Mouse (Mus musculus) heart, adult 2 months (tissue): ENCODE measurements at regions not wholly inside any gene's neighbourhood (a gene's known extent, or its start where the extent isn't known, plus 50 kb on each side); places are given as distances from the start of the nearest gene placed in this dataset.

Experiments
- DNase-seq, 2 experiments: peaks; one replicate each; pipeline ENCODE4 v3.0.0; 2021
- H3K27ac ChIP-seq: fragments of 200-600 bp; 2 replicates; pipeline ENCODE4 v1.8.1; 2022
- H3K27me3 ChIP-seq: fragments of 200-500 bp; 2 replicates; pipeline ENCODE4 v1.6.1; 2012; ENCODE audit warnings: mild to moderate bottlenecking, low read length, inconsistent platforms, mixed read lengths; ENCODE audit not compliant: control insufficient read depth, insufficient read depth
- H3K36me3 ChIP-seq: fragments of 200-500 bp; 2 replicates; pipeline ENCODE4 v1.6.1; 2012; ENCODE audit warnings: low read length, inconsistent platforms; ENCODE audit not compliant: control insufficient read depth, insufficient read depth
- H3K4me1 ChIP-seq: fragments of 200-500 bp; 2 replicates; pipeline ENCODE4 v1.6.1; 2011; ENCODE audit warnings: low read length; ENCODE audit not compliant: control insufficient read depth, insufficient read depth
- H3K4me3 ChIP-seq: fragments of 200-600 bp; 2 replicates; pipeline ENCODE4 v1.8.1; 2022
- H3K79me2 ChIP-seq: fragments of 200-500 bp; replicated peaks from 2 replicates; pipeline ENCODE4 v1.6.1; 2012; ENCODE audit warnings: mild to moderate bottlenecking, inconsistent platforms, low read length, moderate library complexity, mixed read lengths; ENCODE audit not compliant: control insufficient read depth, insufficient read depth
- H3K9ac ChIP-seq: fragments of 200-500 bp; 2 replicates; pipeline ENCODE4 v1.6.1; 2012; ENCODE audit warnings: low read depth, mild to moderate bottlenecking, control low read depth, inconsistent platforms, low read length, mixed read lengths
- CTCF ChIP-seq: fragments of 200-600 bp; IDR thresholded peaks from 2 replicates; pipeline ENCODE4 v1.8.1; 2022; ENCODE audit warnings: antibody characterized with exemption, mild to moderate bottlenecking, moderate library complexity
- EP300 ChIP-seq: fragments of 200-500 bp; IDR thresholded peaks from 2 replicates; pipeline ENCODE4 v1.6.1; 2011; ENCODE audit warnings: low read depth, low read length, control low read depth; ENCODE audit not compliant: insufficient read depth
- POLR2A ChIP-seq: fragments of 200-500 bp; IDR thresholded peaks from 2 replicates; pipeline ENCODE4 v1.6.1; 2011; ENCODE audit warnings: mild to moderate bottlenecking, low read depth, low read length, control low read depth; ENCODE audit not compliant: insufficient read depth
- WGBS: fragments of 180-500 bp; shearing (Covaris S2); methylation state at CpG from one replicate; pipeline ENCODE4 v1.1.7; 2018; 5-methylcytosine and 5-hydroxymethylcytosine counted together
- intact Hi-C: fragments of 180-260 bp; cut with DNase I; formaldehyde crosslinking; loops from one replicate; pipeline ENCODE4 v1.15.1; 2025

DNA sequence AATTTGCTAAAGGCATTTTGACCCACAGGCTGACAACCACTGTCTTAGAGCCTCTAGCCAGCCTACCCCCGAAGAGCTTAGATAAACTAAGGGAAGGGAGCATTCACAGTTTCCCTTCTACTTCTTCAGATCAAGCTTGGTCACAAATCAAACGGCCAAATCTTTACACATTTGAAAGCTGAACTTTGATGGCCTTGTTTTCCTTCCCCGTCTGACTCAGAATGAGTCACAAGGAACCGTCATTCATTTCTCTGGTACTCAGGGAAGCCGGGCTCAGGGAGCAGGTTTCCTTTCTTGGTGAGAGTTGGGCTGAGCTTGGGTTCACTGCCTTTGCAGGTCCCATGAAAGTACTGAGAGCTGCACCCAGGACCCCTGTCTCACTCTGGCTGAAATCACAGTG lies 418.5 kb upstream of the Gm10131 start:
- no peak overlapping the region for H3K4me3 ChIP-seq
- no peak for TF ChIP-seq POLR2A
- TF ChIP-seq CTCF: no peak
- TF ChIP-seq EP300: no peak
- H3K27me3 ChIP-seq: peaks cover 1% of the 10 kb centered on the region; the same call in 1 of the 2 replicates
- no peaks in the 10 kb centered on the region for H3K79me2 ChIP-seq
- no peak overlapping the region for H3K27ac ChIP-seq
- 41% methylated on average over 5 of the region's 5 CpGs for WGBS
- no peaks in the 10 kb centered on the region for H3K36me3 ChIP-seq
- H3K4me1 ChIP-seq: no peaks in the 10 kb centered on the region
- DNase-seq: no peak
- intact Hi-C loops: no loop called here
- H3K9ac ChIP-seq: no peak overlapping the region

DNA sequence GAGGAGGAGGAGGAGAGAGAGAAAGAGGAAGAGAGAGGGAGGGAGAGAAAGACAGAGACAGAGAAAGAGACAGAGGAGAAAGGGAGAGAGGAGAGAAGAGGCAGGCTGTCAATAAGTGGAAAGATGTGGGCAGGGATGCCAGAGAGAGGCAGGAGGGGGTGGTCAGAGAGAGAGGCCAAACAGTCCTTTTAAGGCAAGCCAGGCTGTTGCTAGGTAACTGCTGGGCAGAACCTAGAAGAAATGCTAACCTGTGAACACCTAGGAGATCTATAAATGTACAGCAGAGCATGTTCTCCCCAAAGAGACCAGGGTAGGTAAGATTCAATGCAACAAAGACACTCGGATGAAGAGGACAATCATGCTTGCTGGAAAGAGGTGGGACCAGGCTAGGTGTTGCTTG lies 417.9 kb upstream of the Gm10131 start:
- intact Hi-C loops: no loop called here
- TF ChIP-seq CTCF: no peak
- no peak for TF ChIP-seq EP300
- TF ChIP-seq POLR2A: no peak
- Histone ChIP-seq H3K27me3 (peaks cover 1% of the 10 kb centered on the region; the same call in 1 of the 2 replicates), H3K4me1 (no peaks in the 10 kb centered on the region), H3K27ac (no peak overlapping the region), H3K9ac (no peak overlapping the region), H3K4me3 (no peak overlapping the region), H3K79me2 (no peaks in the 10 kb centered on the region), H3K36me3 (no peaks in the 10 kb centered on the region)
- no peak for DNase-seq
- WGBS: 88% methylated on average over 1 of the region's 1 CpGs

GRCm38 (mm10) chr8:34528213-34528612 lies 416.7 kb upstream of the Gm10131 start:
- WGBS: 75% methylated on average over 3 of the region's 3 CpGs
- Histone ChIP-seq H3K27me3 (peaks cover 1% of the 10 kb centered on the region; the same call in 1 of the 2 replicates), H3K4me1 (no peaks in the 10 kb centered on the region), H3K36me3 (no peaks in the 10 kb centered on the region), H3K79me2 (no peaks in the 10 kb centered on the region), H3K27ac (no peak overlapping the region), H3K9ac (no peak overlapping the region), H3K4me3 (no peak overlapping the region)
- TF ChIP-seq EP300: no peak
- no peak for TF ChIP-seq POLR2A
- no peak for TF ChIP-seq CTCF
- intact Hi-C loops: no loop called here
- no peak for DNase-seq

GRCm38 (mm10) chr8:34525231-34525630 lies 413.7 kb upstream of the Gm10131 start:
- H3K4me3 ChIP-seq: no peak overlapping the region
- intact Hi-C loops: no loop called here
- H3K9ac ChIP-seq: no peak overlapping the region
- TF ChIP-seq POLR2A (no peak), EP300 (no peak), CTCF (no peak)
- 32% methylated on average over 4 of the region's 4 CpGs for WGBS
- H3K79me2 ChIP-seq: no peaks in the 10 kb centered on the region
- H3K27ac ChIP-seq: no peak overlapping the region
- no peaks in the 10 kb centered on the region for H3K36me3 ChIP-seq
- H3K27me3 ChIP-seq: peaks cover 1% of the 10 kb centered on the region; the same call in 1 of the 2 replicates
- H3K4me1 ChIP-seq: no peaks in the 10 kb centered on the region
- no peak for DNase-seq

DNA sequence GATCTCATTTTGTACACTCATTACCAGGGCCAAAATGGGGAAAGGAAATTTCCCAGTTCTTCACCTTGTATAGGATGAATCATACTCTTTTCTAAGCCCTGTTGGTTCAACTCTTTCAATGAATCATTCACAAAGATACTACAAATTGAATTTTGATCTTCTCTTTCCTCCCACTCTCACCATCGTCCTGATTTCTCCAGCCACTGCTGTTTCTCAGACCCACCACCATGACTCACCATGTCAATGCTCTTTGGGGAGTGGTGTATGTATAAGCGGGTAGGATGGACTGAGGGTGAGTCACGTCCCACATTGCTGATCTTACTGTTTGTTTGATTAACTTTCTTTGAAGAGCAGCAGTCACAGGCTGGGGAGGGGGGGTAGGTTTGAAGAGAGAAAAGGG lies 412.3 kb upstream of the Gm10131 start:
- H3K4me1 ChIP-seq: no peaks in the 10 kb centered on the region
- H3K36me3 ChIP-seq: no peaks in the 10 kb centered on the region
- H3K27me3 ChIP-seq: peaks cover 1% of the 10 kb centered on the region; the same call in 1 of the 2 replicates
- intact Hi-C loops: no loop called here
- H3K9ac ChIP-seq: no peak overlapping the region
- no peak overlapping the region for H3K27ac ChIP-seq
- no peak for DNase-seq
- H3K4me3 ChIP-seq: no peak overlapping the region
- no peaks in the 10 kb centered on the region for H3K79me2 ChIP-seq
- no peak for TF ChIP-seq EP300
- TF ChIP-seq POLR2A: no peak
- TF ChIP-seq CTCF: no peak
- 71% methylated on average over 3 of the region's 3 CpGs for WGBS

DNA sequence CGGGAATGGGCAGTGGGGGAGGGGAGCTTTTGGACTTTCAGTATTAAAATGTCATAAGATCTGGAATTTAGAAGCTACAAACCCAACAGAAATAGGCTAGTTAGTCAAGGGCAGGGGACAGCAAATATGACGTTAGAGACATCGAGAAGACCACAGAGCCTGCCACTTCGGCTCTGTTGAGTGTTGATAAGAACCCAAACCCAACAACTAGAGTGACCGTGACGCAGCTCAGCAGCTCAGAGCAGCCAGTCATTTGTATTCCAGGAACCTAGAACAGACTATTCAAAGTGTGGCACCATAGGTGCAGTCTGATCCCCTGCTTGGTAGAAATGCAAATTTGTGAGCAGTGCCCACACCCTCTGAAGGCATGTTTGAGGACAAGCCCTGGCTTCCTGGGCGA lies 409.8 kb upstream of the Gm10131 start:
- no peaks in the 10 kb centered on the region for H3K4me1 ChIP-seq
- TF ChIP-seq POLR2A (no peak), EP300 (no peak), CTCF (no peak)
- 77% methylated on average over 7 of the region's 7 CpGs for WGBS
- no peaks in the 10 kb centered on the region for H3K36me3 ChIP-seq
- H3K27ac ChIP-seq: no peak overlapping the region
- no peak for DNase-seq
- H3K9ac ChIP-seq: no peak overlapping the region
- H3K27me3 ChIP-seq: no peaks in the 10 kb centered on the region; the same call in 1 of the 2 replicates
- no peaks in the 10 kb centered on the region for H3K79me2 ChIP-seq
- no peak overlapping the region for H3K4me3 ChIP-seq
- intact Hi-C loops: no loop called here
